In genomic region chr7:137046891-137047290, GRCm38 (mm10) we compare ENCODE assay signal across 22 mouse cellular contexts.
DNase-seq lines count a peak whose midpoint lies in the region; ATAC-seq lines count a peak whose summit lies in the region.
"Had no signal": no experiment of that assay in that cellular context is flagged by ENCODE, and none has a peak within 500 bp of the region (broad histone marks: within the 10 kb centered on the region; RNA-seq: fewer than 3 reads in every experiment).

No protein-coding gene starts in this region.

- peak; percentile 27 for DNase-seq in embryonic facial prominence, embryonic 14.5 days (ENCODE audit: low spot score)
- no peak for DNase-seq in embryonic facial prominence, embryonic 10.5 days (ENCODE audit: low spot score)
- DNase-seq in left cerebral cortex, postnatal 4 days = peak; percentile 29
- DNase-seq in left cerebral cortex, postnatal 25 days (ENCODE audit: low spot score in 2 of 2) = no peak
- peak; percentile 8 for DNase-seq in right cerebral cortex, postnatal 14 days
- DNase-seq in right cerebral cortex, adult 2 months (ENCODE audit: low spot score in 2 of 2) = no peak
- DNase-seq: adrenal gland, adult 2 months; adrenal gland, postnatal 14 days; cerebellum, adult 11-12 months; cerebellum, adult 9-10 months; cerebellum, postnatal 36 days; embryo, embryonic 11 days; forebrain, postnatal 0 days; gastrocnemius, adult 2 months; gastrocnemius, postnatal 14 days; heart, adult 11 months had no signal

- WGBS in embryonic facial prominence, embryonic 14.5 days = 79% methylated on average over 4 of the region's 4 CpGs
- WGBS in embryonic facial prominence, embryonic 10.5 days = 90% methylated on average over 4 of the region's 4 CpGs

- H3K4me3 ChIP-seq in embryonic facial prominence, embryonic 14.5 days (ENCODE audit: low read depth, low read length) = no peak overlapping the region
- no peak overlapping the region for H3K4me3 ChIP-seq in embryonic facial prominence, embryonic 10.5 days
- H3K4me3 ChIP-seq: embryonic facial prominence, embryonic 15.5 days; gastrocnemius, adult 2 months; hindbrain, embryonic 15.5 days; intestine, embryonic 15.5 days had no signal

- H3K27me3 ChIP-seq in embryonic facial prominence, embryonic 14.5 days (replicated peaks; ENCODE audit: control insufficient read depth, insufficient read depth, low read length) = no peaks in the 10 kb centered on the region
- no peaks in the 10 kb centered on the region for H3K27me3 ChIP-seq in embryonic facial prominence, embryonic 10.5 days (replicated peaks; ENCODE audit: low read depth, poor library complexity, severe bottlenecking)
- H3K27me3 ChIP-seq: embryonic facial prominence, embryonic 15.5 days; hindbrain, embryonic 15.5 days; intestine, embryonic 15.5 days had no signal

- intact Hi-C loops in left cerebral cortex, postnatal 4 days (cut with DNase I) = no loop called here
- intact Hi-C loops in left cerebral cortex, postnatal 25 days (cut with DNase I) = no loop called here

- no peak overlapping the region for H3K27ac ChIP-seq in embryonic facial prominence, embryonic 14.5 days (replicated peaks; ENCODE audit: low read depth, low read length)
- H3K27ac ChIP-seq in embryonic facial prominence, embryonic 10.5 days (replicated peaks) = no peak overlapping the region
- H3K27ac ChIP-seq: embryonic facial prominence, embryonic 15.5 days; gastrocnemius, adult 2 months; hindbrain, embryonic 15.5 days; intestine, embryonic 15.5 days had no signal

- peaks cover 12% of the 10 kb centered on the region; the same call in 1 of the 2 replicates for H3K4me1 ChIP-seq in embryonic facial prominence, embryonic 14.5 days (ENCODE audit: control insufficient read depth, insufficient read depth, low read length)
- peaks cover 21% of the 10 kb centered on the region for H3K4me1 ChIP-seq in embryonic facial prominence, embryonic 10.5 days
- H3K4me1 ChIP-seq: hindbrain, embryonic 15.5 days; intestine, embryonic 15.5 days had no signal

- no peaks in the 10 kb centered on the region for H3K36me3 ChIP-seq in embryonic facial prominence, embryonic 14.5 days (ENCODE audit: control insufficient read depth, insufficient read depth, low read length)
- H3K36me3 ChIP-seq in embryonic facial prominence, embryonic 10.5 days (replicated peaks) = no peaks in the 10 kb centered on the region
- H3K36me3 ChIP-seq: embryonic facial prominence, embryonic 15.5 days; hindbrain, embryonic 15.5 days; intestine, embryonic 15.5 days had no signal

- H3K4me2 ChIP-seq in embryonic facial prominence, embryonic 14.5 days (ENCODE audit: low read depth, low read length) = no peak overlapping the region
- H3K4me2 ChIP-seq: embryonic facial prominence, embryonic 15.5 days; heart, embryonic 11.5 days; hindbrain, embryonic 15.5 days; intestine, embryonic 15.5 days had no signal

- no peaks in the 10 kb centered on the region for H3K9me3 ChIP-seq in embryonic facial prominence, embryonic 14.5 days (ENCODE audit: control insufficient read depth, low read length)
- no peaks in the 10 kb centered on the region for H3K9me3 ChIP-seq in embryonic facial prominence, embryonic 10.5 days
- H3K9me3 ChIP-seq: embryonic facial prominence, embryonic 15.5 days; hindbrain, embryonic 15.5 days; intestine, embryonic 15.5 days had no signal

- H3K9ac ChIP-seq in embryonic facial prominence, embryonic 14.5 days (ENCODE audit: low read depth, low read length) = no peak overlapping the region
- H3K9ac ChIP-seq: embryonic facial prominence, embryonic 15.5 days; forebrain, postnatal 0 days; hindbrain, embryonic 15.5 days; intestine, embryonic 15.5 days had no signal

- ATAC-seq in embryonic facial prominence, embryonic 14.5 days (ENCODE audit: low read depth) = no peak
- ATAC-seq: CD4-positive, CD25-positive, alpha-beta regulatory T cell, adult 4 months; forebrain, embryonic 14.5 days; forebrain, postnatal 0 days; intestine, embryonic 15.5 days had no signal

Comparison
In these comparisons a context has a peak if more than half of its experiments do, and no peak if none do; other contexts are left out.
1. DNase-seq: peak in embryonic facial prominence, embryonic 14.5 days (single experiment), left cerebral cortex, postnatal 4 days (single experiment) and right cerebral cortex, postnatal 14 days (single experiment); none in embryonic facial prominence, embryonic 10.5 days (single experiment), left cerebral cortex, postnatal 25 days (0 of 2) and right cerebral cortex, adult 2 months (0 of 2).